Mouse (Mus musculus) ES-E14 (cell line): ENCODE results near the gene Kcnc1. TPM values are rescaled to one million over a fixed set of nuclear protein-coding genes. Genes with fewer than 3 reads are reported as not detected.

Experiments used
- DNase-seq: peaks from one replicate; pipeline ENCODE4 v3.0.0-alpha.2; 2013; ENCODE audit warnings: low read depth, low spot score
- H3K27ac ChIP-seq: 2 replicates; pipeline ENCODE4 v1.5.1; 2012; ENCODE audit warnings: low read depth, mild to moderate bottlenecking, low read length, moderate library complexity, mixed read lengths; ENCODE audit not compliant: poor library complexity, insufficient read depth, severe bottlenecking
- H3K36me3 ChIP-seq: 2 replicates; pipeline ENCODE4 v1.6.1; 2012; ENCODE audit warnings: mild to moderate bottlenecking, low read length, moderate library complexity, mixed read lengths; ENCODE audit not compliant: control insufficient read depth, poor library complexity, insufficient read depth, severe bottlenecking
- H3K4me1 ChIP-seq, 2 experiments: fragments of 150-350 bp in 1 of 2; sonication (generic) in 1 of 2; 2 replicates each; pipeline ENCODE4 v1.6.1; 2012; ENCODE audit warnings: low read length in 2 of 2, mild to moderate bottlenecking in 1 of 2, mixed read lengths in 1 of 2; ENCODE audit not compliant: control insufficient read depth in 2 of 2, insufficient read depth in 2 of 2, poor library complexity in 1 of 2
- H3K4me3 ChIP-seq, 2 experiments: fragments of 150-350 bp in 1 of 2; sonication (generic) in 1 of 2; 2 replicates each; pipeline ENCODE4 v1.5.1; 2012; ENCODE audit warnings: low read length in 2 of 2, low read depth in 1 of 2, mild to moderate bottlenecking in 1 of 2, mixed read lengths in 1 of 2; ENCODE audit not compliant: insufficient read depth in 1 of 2, poor library complexity in 1 of 2, severe bottlenecking in 1 of 2
- H3K9ac ChIP-seq: 2 replicates; pipeline ENCODE4 v1.6.1; 2012; ENCODE audit warnings: low read depth, mild to moderate bottlenecking, low read length, mixed read lengths; ENCODE audit not compliant: poor library complexity, insufficient read depth, severe bottlenecking
- H3K9me3 ChIP-seq: fragments of 150-350 bp; sonication (generic); 2 replicates; pipeline ENCODE4 v1.6.1; 2012; ENCODE audit warnings: low read depth, mild to moderate bottlenecking, low read length; ENCODE audit not compliant: control insufficient read depth, insufficient read depth
- CHD2 ChIP-seq: IDR thresholded peaks from 2 replicates; pipeline ENCODE4 v1.6.1; 2014; ENCODE audit warnings: mild to moderate bottlenecking, low read depth, low read length, inconsistent platforms
- HCFC1 ChIP-seq: IDR thresholded peaks from 2 replicates; pipeline ENCODE4 v1.6.1; 2012; ENCODE audit warnings: low read length, inconsistent platforms, borderline replicate concordance; ENCODE audit not compliant: insufficient read depth
- MAFK ChIP-seq: IDR thresholded peaks from 2 replicates; pipeline ENCODE4 v1.6.1; 2014; ENCODE audit warnings: mild to moderate bottlenecking, low read depth, low read length, inconsistent platforms; ENCODE audit not compliant: insufficient read depth
- ZC3H11A ChIP-seq: IDR thresholded peaks from 2 replicates; pipeline ENCODE4 v1.6.1; 2012; ENCODE audit warnings: low read depth, mild to moderate bottlenecking, inconsistent platforms, low read length, borderline replicate concordance
- ZNF384 ChIP-seq: IDR thresholded peaks from 2 replicates; pipeline ENCODE4 v1.6.1; 2012; ENCODE audit warnings: low read depth, low read length, inconsistent platforms
- in situ Hi-C, 2 experiments: fragments of 600-800 bp; cut with MboI; formaldehyde crosslinking; loops; one replicate each; pipeline ENCODE4 v1.15.1; 2025; ENCODE audit warnings: low sequenced_read_pairs in 2 of 2, inconsistent platforms in 1 of 2; ENCODE audit not compliant: unreplicated experiment in 2 of 2
- total RNA-seq: library from RNA; depleted of rRNA; stranded (reverse); fragments of 300-350 nt; gene quantifications from 2 replicates; pipeline ENCODE4 v1.2.3, GENCODE M21; 2012

Kcnc1 gene
- total RNA-seq, 1 experiment, result 0.18 TPM

DNA sequence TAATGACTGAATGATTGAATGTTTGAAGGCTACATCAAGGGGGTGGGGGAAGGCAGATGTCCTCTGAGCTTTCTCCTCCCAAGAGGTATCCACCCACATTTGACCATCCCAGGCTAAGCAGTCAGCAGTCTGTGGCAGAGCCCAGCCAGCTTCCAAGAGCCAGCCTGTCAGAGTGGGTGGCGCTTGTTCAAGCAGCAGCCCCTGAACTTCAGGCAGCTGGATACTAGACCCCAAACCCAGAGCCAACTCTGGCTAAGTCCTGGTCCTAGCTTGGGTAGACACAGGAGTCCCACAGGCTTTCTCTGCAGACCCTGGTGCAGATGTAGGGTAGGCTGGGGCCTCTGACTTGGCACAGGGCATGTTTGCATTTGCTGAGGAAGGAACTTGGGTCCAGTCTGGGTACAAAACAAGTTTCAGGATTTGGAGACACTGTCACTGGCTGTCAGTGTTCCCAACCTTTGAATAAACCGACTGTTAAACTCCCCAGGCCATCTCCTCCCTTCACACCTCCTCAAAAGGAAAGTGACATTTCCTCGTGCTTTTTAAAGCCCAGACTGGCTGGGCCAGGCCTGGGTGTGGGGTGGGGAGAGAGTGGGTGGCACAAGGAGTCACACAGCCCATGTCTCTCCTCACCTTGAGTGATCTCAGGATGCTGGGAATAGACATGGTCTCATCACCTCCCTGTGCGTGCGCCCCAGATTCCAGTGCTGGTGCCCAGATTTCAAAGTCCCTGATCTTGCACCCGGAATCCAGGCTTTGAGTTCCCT, 17.8 kb downstream of the Kcnc1 start:
- H3K9ac ChIP-seq, result no peak overlapping the region
- no peaks in the 10 kb centered on the region for H3K4me1 ChIP-seq
- H3K9me3 ChIP-seq, result no peaks in the 10 kb centered on the region
- no peak overlapping the region for H3K27ac ChIP-seq
- H3K36me3 ChIP-seq, result no peaks in the 10 kb centered on the region
- no peak for TF ChIP-seq MAFK
- TF ChIP-seq HCFC1, result no peak
- TF ChIP-seq ZNF384, result no peak
- TF ChIP-seq CHD2, result no peak
- no peak for TF ChIP-seq ZC3H11A
- no peak overlapping the region for H3K4me3 ChIP-seq
- in situ Hi-C loops, result no loop called here
- DNase-seq, result no peak

DNA sequence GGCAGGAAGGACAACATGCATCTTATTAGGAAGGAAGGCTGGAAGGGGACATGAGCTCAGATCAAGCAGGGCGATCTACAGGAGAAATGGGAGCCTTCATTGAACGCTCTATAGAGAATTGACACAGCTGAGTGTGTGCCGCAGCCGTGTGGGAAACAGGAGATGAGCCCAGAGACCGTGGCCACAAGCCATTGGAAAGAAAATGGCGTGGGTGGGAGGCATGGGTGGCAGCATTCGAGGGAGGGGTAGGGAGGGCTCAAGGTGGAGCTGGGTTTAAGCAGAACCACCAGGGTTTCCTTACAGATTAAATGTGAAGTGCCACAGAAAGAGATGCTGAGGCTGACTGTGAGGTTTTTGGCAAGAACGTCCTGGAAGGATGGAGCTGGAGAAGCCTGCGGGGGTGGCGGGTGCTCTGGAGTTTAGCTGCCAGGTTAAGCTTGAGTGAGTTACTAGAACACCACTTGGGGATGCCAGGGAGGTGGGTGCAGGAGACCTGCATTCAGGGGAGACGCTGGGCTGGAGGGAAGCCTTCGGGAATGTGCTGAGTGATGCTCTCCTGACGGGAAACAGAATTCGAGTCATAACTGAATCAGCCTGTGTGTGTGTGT, 19.6 kb downstream of the Kcnc1 start:
- H3K9ac ChIP-seq, result no peak overlapping the region
- no peaks in the 10 kb centered on the region for H3K4me1 ChIP-seq
- no peak overlapping the region for H3K27ac ChIP-seq
- in situ Hi-C loops, result no loop called here
- H3K36me3 ChIP-seq, result no peaks in the 10 kb centered on the region
- DNase-seq, result no peak
- H3K9me3 ChIP-seq, result no peaks in the 10 kb centered on the region
- TF ChIP-seq HCFC1 (no peak), MAFK (no peak), ZNF384 (no peak), ZC3H11A (no peak)
- H3K4me3 ChIP-seq, result no peak overlapping the region

DNA sequence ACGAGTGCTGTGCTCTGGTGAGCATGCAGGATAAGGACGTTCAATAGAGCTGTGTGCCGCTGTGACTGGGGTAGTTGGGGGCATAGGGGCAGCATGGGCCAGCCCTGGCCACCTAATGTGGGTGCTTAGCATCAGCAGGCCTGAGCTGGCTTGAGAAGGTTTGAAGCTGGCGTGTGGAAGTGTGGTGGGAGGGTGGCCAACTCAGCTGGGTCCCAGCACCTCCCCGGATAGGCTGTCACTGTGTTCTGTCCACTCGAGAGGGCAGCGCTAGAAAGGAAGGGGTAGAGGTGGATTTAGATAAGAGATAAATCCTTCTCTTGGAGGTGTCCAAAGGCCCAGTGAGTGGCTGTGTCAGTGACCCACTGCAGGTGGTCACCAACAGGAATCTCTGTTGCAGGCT, 21.2 kb downstream of the Kcnc1 start:
- H3K4me1 ChIP-seq, result no peaks in the 10 kb centered on the region
- no peaks in the 10 kb centered on the region for H3K9me3 ChIP-seq
- H3K36me3 ChIP-seq, result no peaks in the 10 kb centered on the region
- no peak overlapping the region for H3K9ac ChIP-seq
- DNase-seq, result no peak
- no peak overlapping the region for H3K4me3 ChIP-seq
- no peak overlapping the region for H3K27ac ChIP-seq
- in situ Hi-C loops, result no loop called here
- TF ChIP-seq ZC3H11A (no peak), ZNF384 (no peak), MAFK (no peak)

DNA sequence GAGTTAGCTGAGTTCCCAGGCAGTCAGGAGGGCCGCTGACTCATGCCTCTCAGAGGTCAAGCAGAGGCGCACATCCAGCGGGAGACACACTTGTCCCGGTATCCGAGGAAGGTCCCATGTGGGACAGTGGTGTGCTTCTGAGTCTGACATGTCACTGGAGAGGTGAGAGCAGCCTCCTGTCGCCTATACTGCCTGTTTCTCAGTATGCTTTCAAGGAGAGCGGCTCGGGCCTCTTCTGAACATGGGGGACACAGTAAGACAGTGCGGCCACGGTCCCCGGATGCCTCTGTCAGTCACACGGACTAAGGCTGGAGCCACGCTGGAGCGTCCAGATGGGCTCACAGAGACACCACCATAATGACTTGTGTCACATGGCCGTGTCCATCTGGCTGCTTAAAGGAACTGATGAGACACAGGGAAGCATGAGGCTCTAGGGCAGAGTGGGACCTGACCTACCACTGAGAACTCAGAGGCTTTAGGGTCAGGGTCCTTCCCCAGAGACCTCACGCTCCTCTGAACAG, 21.9 kb downstream of the Kcnc1 start:
- TF ChIP-seq MAFK (no peak), ZC3H11A (no peak), HCFC1 (no peak), CHD2 (no peak)
- Histone ChIP-seq H3K9ac (no peak overlapping the region), H3K9me3 (no peaks in the 10 kb centered on the region), H3K27ac (no peak overlapping the region), H3K4me1 (no peaks in the 10 kb centered on the region), H3K4me3 (no peak overlapping the region), H3K36me3 (no peaks in the 10 kb centered on the region)
- in situ Hi-C loops, result no loop called here
- no peak for DNase-seq
